Mouse (Mus musculus) stomach, postnatal 0 days (tissue): ENCODE results near the gene Lrrc8c.

Source experiments
- CTCF ChIP-seq: IDR thresholded peaks from 2 replicates; pipeline ENCODE4 v1.5.1; 2016; ENCODE audit warnings: antibody characterized with exemption, low read depth, mild to moderate bottlenecking, moderate library complexity
- EP300 ChIP-seq: optimal IDR thresholded peaks from 2 replicates; pipeline ENCODE3; 2016; ENCODE audit warnings: antibody characterized with exemption

GRCm38 (mm10) chr5:105639363-105639762 lies 120.2 kb downstream of the Lrrc8c start:
- TF ChIP-seq EP300 (no peak), CTCF (no peak)
